9 mouse cellular contexts compared by ENCODE assay signal in the genomic region with DNA sequence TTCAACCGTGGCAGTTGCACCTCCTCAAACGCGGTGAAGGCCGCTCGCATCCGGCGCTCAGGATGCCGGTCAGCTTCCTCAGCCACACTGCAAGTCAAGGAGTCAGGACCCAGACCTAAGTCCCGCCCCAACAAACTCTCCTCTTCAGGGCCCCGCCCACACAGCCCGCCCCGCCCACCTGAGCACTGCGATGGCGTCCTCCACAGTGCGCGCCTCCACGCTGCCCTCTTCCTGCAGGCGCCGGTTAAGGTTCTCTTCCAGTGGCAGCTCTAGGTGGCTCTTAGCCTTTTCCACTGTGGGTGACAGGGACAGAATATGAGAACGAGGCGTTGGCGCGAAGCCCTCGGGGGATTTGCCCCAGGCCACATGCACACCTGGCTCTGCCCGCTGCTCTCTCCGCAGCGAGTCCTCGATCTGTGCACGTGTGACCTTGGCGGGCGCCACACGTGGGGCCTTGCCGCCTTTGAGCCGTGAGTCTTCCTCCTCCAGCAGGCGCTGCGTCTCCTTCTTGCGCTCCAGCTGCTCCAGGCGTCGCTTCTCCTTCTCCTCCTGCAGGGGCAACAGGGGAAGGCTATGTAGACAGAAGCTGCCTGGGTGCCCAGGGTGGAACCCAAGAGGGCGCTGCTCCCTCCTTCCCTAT. TPM values are rescaled to one million over a fixed set of nuclear protein-coding genes. Genes with fewer than 3 reads are reported as not detected.
DNase-seq lines count a peak whose midpoint lies in the region; ATAC-seq and TF ChIP-seq lines count a peak whose summit lies in the region.
"Had no signal": no experiment of that assay in that cellular context is flagged by ENCODE, and none has a peak within 500 bp of the region (broad histone marks: within the 10 kb centered on the region; RNA-seq: fewer than 3 reads in every experiment).

No protein-coding gene starts in this region.

- no peak for TF ChIP-seq CTCF in layer of hippocampus, adult 2 months (conservative IDR thresholded peaks at IDR 0.05)

- no peak overlapping the region for H3K27ac ChIP-seq in embryonic facial prominence, embryonic 11.5 days (replicated peaks; ENCODE audit: low read depth, low read length)
- H3K27ac ChIP-seq in intestine, embryonic 14.5 days (ENCODE audit: low read depth), result peak overlapping the region; percentile 29; the same call in 1 of the 2 replicates
- H3K27ac ChIP-seq in liver, embryonic 15.5 days (replicated peaks), result peak overlapping the region; percentile 48
- H3K27ac ChIP-seq in layer of hippocampus, adult 2 months, result no peak overlapping the region

- no peaks in the 10 kb centered on the region for H3K27me3 ChIP-seq in embryonic facial prominence, embryonic 11.5 days (ENCODE audit: control insufficient read depth, insufficient read depth, low read length)
- peaks cover 5% of the 10 kb centered on the region; the same call in 1 of the 2 replicates for H3K27me3 ChIP-seq in intestine, embryonic 14.5 days (replicated peaks; ENCODE audit: control insufficient read depth, insufficient read depth, low read length)
- peaks cover 18% of the 10 kb centered on the region for H3K27me3 ChIP-seq in liver, embryonic 15.5 days
- H3K27me3 ChIP-seq: Patski had no signal

- ATAC-seq in embryonic facial prominence, embryonic 11.5 days (replicated peaks; ENCODE audit: insufficient number of reproducible peaks, low FRiP score, low TSS enrichment, low read depth), result no peak
- ATAC-seq in intestine, embryonic 14.5 days (replicated peaks; ENCODE audit: low FRiP score, low TSS enrichment, low read depth), result no peak
- ATAC-seq in liver, embryonic 15.5 days (ENCODE audit: insufficient read depth), result peak; percentile 10; the same call in 1 of the 2 replicates

- WGBS in embryonic facial prominence, embryonic 11.5 days, result 10% methylated on average over 40 of the region's 40 CpGs
- WGBS in intestine, embryonic 14.5 days, result 18% methylated on average over 40 of the region's 40 CpGs
- WGBS in liver, embryonic 15.5 days (ENCODE audit: insufficient replicate concordance), result 19% methylated on average over 40 of the region's 40 CpGs

- H3K36me3 ChIP-seq in embryonic facial prominence, embryonic 11.5 days (replicated peaks; ENCODE audit: control insufficient read depth, insufficient read depth, low read depth, low read length), result no peaks in the 10 kb centered on the region
- H3K36me3 ChIP-seq in intestine, embryonic 14.5 days (ENCODE audit: control insufficient read depth, insufficient read depth, low read length), result peaks cover 6% of the 10 kb centered on the region; the same call in 1 of the 2 replicates
- peaks cover 5% of the 10 kb centered on the region for H3K36me3 ChIP-seq in liver, embryonic 15.5 days (replicated peaks)

- intact Hi-C loops in heart, postnatal 25 days (cut with DNase I), result loop anchor here (1.0 kb wide), 1 partner anchor 24 kb away; no protein-coding TSS in a partner anchor

- H3K9ac ChIP-seq in embryonic facial prominence, embryonic 11.5 days (replicated peaks; ENCODE audit: low read length), result peak overlapping the region; percentile 48
- H3K9ac ChIP-seq in intestine, embryonic 14.5 days (ENCODE audit: low read length), result no peak overlapping the region
- H3K9ac ChIP-seq in liver, embryonic 15.5 days, result peak overlapping the region; percentile 25; the same call in 1 of the 2 replicates

- no peaks in the 10 kb centered on the region for H3K9me3 ChIP-seq in embryonic facial prominence, embryonic 11.5 days (replicated peaks; ENCODE audit: control insufficient read depth, low read length)
- no peaks in the 10 kb centered on the region for H3K9me3 ChIP-seq in intestine, embryonic 14.5 days (ENCODE audit: control insufficient read depth, low read length)
- no peaks in the 10 kb centered on the region for H3K9me3 ChIP-seq in liver, embryonic 15.5 days (replicated peaks)

- peak; percentile 93 for DNase-seq in heart, adult 11 months
- DNase-seq in heart, postnatal 25 days (ENCODE audit: low spot score), result no peak
- DNase-seq in embryonic facial prominence, embryonic 11.5 days (ENCODE audit: low spot score), result peak; percentile 72
- peak; percentile 74 for DNase-seq in intestine, embryonic 14.5 days (ENCODE audit: low spot score)
- peak; percentile 57 to 62 for DNase-seq in natural killer cell, adult 2 months (ENCODE audit: low spot score in 2 of 2)
- DNase-seq in thymus, postnatal 25 days, result peak; percentile 69
- no peak for DNase-seq in layer of hippocampus, adult 2 months (ENCODE audit: low spot score in 2 of 2)

- H3K4me2 ChIP-seq in embryonic facial prominence, embryonic 11.5 days (ENCODE audit: low read depth, low read length), result peak overlapping the region; percentile 32
- H3K4me2 ChIP-seq in intestine, embryonic 14.5 days (ENCODE audit: low read length), result peak overlapping the region; percentile 40
- peak overlapping the region; percentile 72 for H3K4me2 ChIP-seq in liver, embryonic 15.5 days

- H3K4me3 ChIP-seq in embryonic facial prominence, embryonic 11.5 days (ENCODE audit: low read depth, low read length), result peak overlapping the region; percentile 19; the same call in 1 of the 2 replicates
- H3K4me3 ChIP-seq in intestine, embryonic 14.5 days (ENCODE audit: low read depth, low read length), result no peak overlapping the region
- peak overlapping the region; percentile 36 for H3K4me3 ChIP-seq in liver, embryonic 15.5 days (replicated peaks)
- no peak overlapping the region for H3K4me3 ChIP-seq in layer of hippocampus, adult 2 months

- peaks cover 11% of the 10 kb centered on the region for H3K4me1 ChIP-seq in embryonic facial prominence, embryonic 11.5 days (ENCODE audit: control insufficient read depth, insufficient read depth, low read length)
- peaks cover 34% of the 10 kb centered on the region for H3K4me1 ChIP-seq in intestine, embryonic 14.5 days (replicated peaks; ENCODE audit: control insufficient read depth, insufficient read depth, low read length)
- peaks cover 82% of the 10 kb centered on the region for H3K4me1 ChIP-seq in liver, embryonic 15.5 days (replicated peaks)

RNA-seq across cellular contexts. Expression of a gene that starts 5.1 kb away (rescaled TPM):
- total RNA-seq in heart, postnatal 25 days (2021), result 10 to 100 TPM; 46.6 to 47.7 TPM
- polyA plus RNA-seq in embryonic facial prominence, embryonic 11.5 days (2014; fragmentation: Nextera tagmentation; extraction: Ambion mirVana), result 149 and 150 TPM in 2 replicates
- 97.3 and 105 TPM in 2 replicates for polyA plus RNA-seq in intestine, embryonic 14.5 days (2014; fragmentation: Nextera tagmentation; extraction: Ambion mirVana)
- polyA plus RNA-seq in liver, embryonic 15.5 days (2015; fragmentation: Nextera tagmentation; extraction: Ambion mirVana), result 48.1 and 51.2 TPM in 2 replicates
- total RNA-seq in layer of hippocampus, adult 2 months (2021), result 10 to 100 TPM; 82.2 to 88.9 TPM

RNA-seq across cellular contexts. Expression of a gene that starts 5.6 kb away (rescaled TPM):
- total RNA-seq in heart, postnatal 25 days (2021), result 1 to 10 TPM; 8.1 to 8.6 TPM
- polyA plus RNA-seq in embryonic facial prominence, embryonic 11.5 days (2014; fragmentation: Nextera tagmentation; extraction: Ambion mirVana), result 2.9 and 4.0 TPM in 2 replicates
- 1.6 and 2.1 TPM in 2 replicates for polyA plus RNA-seq in intestine, embryonic 14.5 days (2014; fragmentation: Nextera tagmentation; extraction: Ambion mirVana)
- 0.25 and 0.38 TPM in 2 replicates for polyA plus RNA-seq in liver, embryonic 15.5 days (2015; fragmentation: Nextera tagmentation; extraction: Ambion mirVana)
- 10 to 100 TPM; 17.4 to 18.3 TPM for total RNA-seq in layer of hippocampus, adult 2 months (2021)

RNA-seq across cellular contexts. Expression of a gene that starts 23.9 kb away (rescaled TPM):
- total RNA-seq in heart, postnatal 25 days (2021), result not detected
- 0.27 and 0.43 TPM in 2 replicates for polyA plus RNA-seq in embryonic facial prominence, embryonic 11.5 days (2014; fragmentation: Nextera tagmentation; extraction: Ambion mirVana)
- polyA plus RNA-seq in intestine, embryonic 14.5 days (2014; fragmentation: Nextera tagmentation; extraction: Ambion mirVana), result 0.32 and 0.45 TPM in 2 replicates
- polyA plus RNA-seq in liver, embryonic 15.5 days (2015; fragmentation: Nextera tagmentation; extraction: Ambion mirVana), result 0.05 TPM in 1 of 2 replicates, not detected in the other
- 1 to 10 TPM; 5.9 to 8.0 TPM for total RNA-seq in layer of hippocampus, adult 2 months (2021)

RNA-seq across cellular contexts. Expression of a gene that starts 28.5 kb away (rescaled TPM):
- 100 to 1,000 TPM; 838 to 880 TPM for total RNA-seq in heart, postnatal 25 days (2021)
- polyA plus RNA-seq in embryonic facial prominence, embryonic 11.5 days (2014; fragmentation: Nextera tagmentation; extraction: Ambion mirVana), result 3,270 and 3,568 TPM in 2 replicates
- 6,009 and 6,086 TPM in 2 replicates for polyA plus RNA-seq in intestine, embryonic 14.5 days (2014; fragmentation: Nextera tagmentation; extraction: Ambion mirVana)
- 2,061 and 2,126 TPM in 2 replicates for polyA plus RNA-seq in liver, embryonic 15.5 days (2015; fragmentation: Nextera tagmentation; extraction: Ambion mirVana)
- total RNA-seq in layer of hippocampus, adult 2 months (2021), result 100 to 1,000 TPM; 698 to 704 TPM

RNA-seq across cellular contexts. Expression of a gene that starts 29.2 kb away (rescaled TPM):
- total RNA-seq in heart, postnatal 25 days (2021), result 10 to 100 TPM in 1 of 2 experiments, 1 to 10 TPM in 1; 9.2 to 10.2 TPM
- polyA plus RNA-seq in embryonic facial prominence, embryonic 11.5 days (2014; fragmentation: Nextera tagmentation; extraction: Ambion mirVana), result 5.1 and 5.3 TPM in 2 replicates
- polyA plus RNA-seq in intestine, embryonic 14.5 days (2014; fragmentation: Nextera tagmentation; extraction: Ambion mirVana), result 7.3 and 7.9 TPM in 2 replicates
- 12.6 and 15.2 TPM in 2 replicates for polyA plus RNA-seq in liver, embryonic 15.5 days (2015; fragmentation: Nextera tagmentation; extraction: Ambion mirVana)
- 10 to 100 TPM; 13.8 to 20.9 TPM for total RNA-seq in layer of hippocampus, adult 2 months (2021)

Comparison
In these comparisons a context has a peak if more than half of its experiments do, and no peak if none do; other contexts are left out.
1. DNase-seq: peak in heart, adult 11 months (single experiment), embryonic facial prominence, embryonic 11.5 days (single experiment), intestine, embryonic 14.5 days (single experiment), natural killer cell, adult 2 months (2 of 2) and thymus, postnatal 25 days (single experiment); none in heart, postnatal 25 days (single experiment) and layer of hippocampus, adult 2 months (0 of 2).
2. H3K27ac ChIP-seq: peak in intestine, embryonic 14.5 days (single experiment) and liver, embryonic 15.5 days (single experiment); none in embryonic facial prominence, embryonic 11.5 days (single experiment) and layer of hippocampus, adult 2 months (single experiment).
3. H3K4me3 ChIP-seq: peak in embryonic facial prominence, embryonic 11.5 days (single experiment) and liver, embryonic 15.5 days (single experiment); none in intestine, embryonic 14.5 days (single experiment) and layer of hippocampus, adult 2 months (single experiment).
4. Peak in every context shown above with its lines, with median percentiles within 50 percentile points of each other: H3K4me2 ChIP-seq.